ENCODE assay signal across 9 mouse cellular contexts in the genomic region with DNA sequence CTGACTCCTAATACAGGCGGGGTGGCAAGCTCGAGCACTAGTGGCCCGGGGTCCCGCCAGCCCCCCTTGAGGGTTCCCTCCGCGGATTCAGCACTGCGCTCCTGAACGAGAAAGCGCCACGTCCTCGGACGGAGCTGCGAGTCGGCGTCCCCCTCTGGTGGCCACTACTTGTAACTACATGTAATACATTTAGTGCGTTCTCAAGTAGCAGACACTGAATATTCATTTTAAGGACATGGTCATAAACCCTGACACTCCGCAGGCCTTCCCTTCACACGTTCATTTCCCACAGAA. TPM values are rescaled to one million over a fixed set of nuclear protein-coding genes. Genes with fewer than 3 reads are reported as not detected.
A peak's percentile ranks its signal among the peaks of the same experiment; 100 is the strongest.
DNase-seq lines count a peak whose midpoint lies in the region; ATAC-seq and TF ChIP-seq lines count a peak whose summit lies in the region.
"Had no signal": no experiment of that assay in that cellular context is flagged by ENCODE, and none has a peak within 500 bp of the region (broad histone marks: within the 10 kb centered on the region; RNA-seq: fewer than 3 reads in every experiment).

No protein-coding gene starts in this region.

- DNase-seq in ES-E14 (ENCODE audit: low read depth, low spot score), result no peak
- peak; percentile 24 for DNase-seq in brain, embryonic 18.5 days (ENCODE audit: low read depth, low spot score)
- peak; percentile 61 to 64 for DNase-seq in heart, postnatal 36 days
- peak; percentile 70 to 81 for DNase-seq in layer of hippocampus, postnatal 10 days (ENCODE audit: low spot score in 2 of 2)
- peak; percentile 65 for DNase-seq in lung, postnatal 25 days (ENCODE audit: low spot score)
- DNase-seq in retina, postnatal 1 day, result peak; percentile 86
- DNase-seq in urinary bladder, postnatal 36 days (ENCODE audit: low spot score in 2 of 2), result peak; percentile 41 to 61

- no peak overlapping the region for H3K27ac ChIP-seq in ES-E14 (ENCODE audit: insufficient read depth, low read depth, low read length, poor library complexity, severe bottlenecking)
- no peak overlapping the region for H3K27ac ChIP-seq in forebrain, embryonic 13.5 days
- H3K27ac ChIP-seq: macrophage had no signal

- in situ Hi-C loops in ES-E14 (cut with MboI; ENCODE audit: low sequenced_read_pairs in 2 of 2, unreplicated experiment in 2 of 2), result no loop called here

- peaks cover 2 to 7% of the 10 kb centered on the region in 2 experiments; a peak in 2 of 4 replicates for H3K4me1 ChIP-seq in ES-E14 (ENCODE audit: control insufficient read depth in 2 of 2, insufficient read depth in 2 of 2, low read length in 2 of 2, poor library complexity in 1 of 2)
- H3K4me1 ChIP-seq in forebrain, embryonic 13.5 days, result peaks cover 9% of the 10 kb centered on the region

- H3K4me2 ChIP-seq in forebrain, embryonic 13.5 days, result peak overlapping the region; percentile 56

- H3K9me3 ChIP-seq in ES-E14 (ENCODE audit: control insufficient read depth, insufficient read depth, low read depth, low read length), result no peaks in the 10 kb centered on the region
- H3K9me3 ChIP-seq in forebrain, embryonic 13.5 days (replicated peaks), result no peaks in the 10 kb centered on the region

- peak overlapping the region; percentile 47; the same call in 1 of the 2 replicates for H3K9ac ChIP-seq in ES-E14 (ENCODE audit: insufficient read depth, low read depth, low read length, poor library complexity, severe bottlenecking)
- no peak overlapping the region for H3K9ac ChIP-seq in forebrain, embryonic 13.5 days

- peak; percentile 55; the same call in 1 of the 2 replicates for ATAC-seq in forebrain, embryonic 13.5 days

- H3K36me3 ChIP-seq in ES-E14 (ENCODE audit: control insufficient read depth, insufficient read depth, low read length, poor library complexity, severe bottlenecking), result no peaks in the 10 kb centered on the region
- no peaks in the 10 kb centered on the region for H3K36me3 ChIP-seq in forebrain, embryonic 13.5 days (ENCODE audit: poor library complexity, severe bottlenecking)

- peak overlapping the region; percentile 52 for H3K4me3 ChIP-seq in ES-E14 (ENCODE audit: insufficient read depth in 1 of 2, low read depth in 1 of 2, low read length in 2 of 2, poor library complexity in 1 of 2, severe bottlenecking in 1 of 2)
- H3K4me3 ChIP-seq in forebrain, embryonic 13.5 days, result peak overlapping the region; percentile 10; the same call in 1 of the 2 replicates

- WGBS in forebrain, embryonic 13.5 days, result under 1% methylated on average over 18 of the region's 18 CpGs

- peaks cover 23% of the 10 kb centered on the region for H3K27me3 ChIP-seq in forebrain, embryonic 13.5 days

- intact Hi-C loops in heart, postnatal 36 days (cut with DNase I), result loop anchor here (1.0 to 2.0 kb wide), 3 partner anchors 36 to 152 kb away; a partner anchor contains a TSS

TF ChIP-seq in ES-E14, 5 proteins besides CTCF, POLR2A, EP300 and RAD21:
- no peak for TF ChIP-seq HCFC1 (IDR thresholded peaks at IDR 0.05; ENCODE audit: borderline replicate concordance, insufficient read depth, low read length)
- peak; percentile 77; the same call in 1 of the 2 replicates for TF ChIP-seq ZC3H11A (IDR thresholded peaks at IDR 0.05; ENCODE audit: borderline replicate concordance, low read depth, low read length)

RNA-seq across cellular contexts. Expression of a gene that starts 6.9 kb away (rescaled TPM):
- 0.45 and 0.90 TPM in 2 replicates for total RNA-seq in ES-E14 (2012; rRNA removed)
- not detected in 2 replicates for polyA plus RNA-seq in forebrain, embryonic 13.5 days (2015; fragmentation: Nextera tagmentation; extraction: Ambion mirVana)
- total RNA-seq in heart, postnatal 36 days (2021), result not detected
- not detected for total RNA-seq in layer of hippocampus, postnatal 10 days (2021)
- polyA plus RNA-seq: macrophage had no signal

RNA-seq across cellular contexts. Expression of a gene that starts 17.8 kb away (rescaled TPM):
- total RNA-seq in ES-E14 (2012; rRNA removed), result 75.3 and 98.7 TPM in 2 replicates
- polyA plus RNA-seq in forebrain, embryonic 13.5 days (2015; fragmentation: Nextera tagmentation; extraction: Ambion mirVana), result 35.6 and 39.0 TPM in 2 replicates
- total RNA-seq in heart, postnatal 36 days (2021), result 10 to 100 TPM; 13.0 to 13.7 TPM
- total RNA-seq in layer of hippocampus, postnatal 10 days (2021), result 10 to 100 TPM; 29.8 TPM

RNA-seq across cellular contexts. Expression of a gene that starts 30.8 kb away (rescaled TPM):
- 0.49 and 2.1 TPM in 2 replicates for total RNA-seq in ES-E14 (2012; rRNA removed)
- polyA plus RNA-seq in forebrain, embryonic 13.5 days (2015; fragmentation: Nextera tagmentation; extraction: Ambion mirVana), result not detected in 2 replicates
- not detected for total RNA-seq in heart, postnatal 36 days (2021)
- total RNA-seq in layer of hippocampus, postnatal 10 days (2021), result not detected
- polyA plus RNA-seq: macrophage had no signal

RNA-seq across cellular contexts. Expression of a gene that starts 37.3 kb away (rescaled TPM):
- not detected in 2 replicates for total RNA-seq in ES-E14 (2012; rRNA removed)
- polyA plus RNA-seq in forebrain, embryonic 13.5 days (2015; fragmentation: Nextera tagmentation; extraction: Ambion mirVana), result not detected in 2 replicates
- not detected for total RNA-seq in heart, postnatal 36 days (2021)
- not detected for total RNA-seq in layer of hippocampus, postnatal 10 days (2021)
- polyA plus RNA-seq: macrophage had no signal

RNA-seq across cellular contexts. Expression of a gene that starts 46.7 kb away (rescaled TPM):
- 27.6 and 49.1 TPM in 2 replicates for total RNA-seq in ES-E14 (2012; rRNA removed)
- 155 and 158 TPM in 2 replicates for polyA plus RNA-seq in forebrain, embryonic 13.5 days (2015; fragmentation: Nextera tagmentation; extraction: Ambion mirVana)
- total RNA-seq in heart, postnatal 36 days (2021), result 10 to 100 TPM; 44.7 to 52.6 TPM
- total RNA-seq in layer of hippocampus, postnatal 10 days (2021), result 10 to 100 TPM; 73.8 to 77.8 TPM
